Mouse (Mus musculus) right cerebral cortex, adult 18-20 months (tissue): ENCODE data around the gene Dnttip1.

Experiments used
- DNase-seq: peaks from one replicate; pipeline ENCODE4 v3.0.0; 2022; ENCODE audit warnings: mixed read lengths

Gene Dnttip1

DNA sequence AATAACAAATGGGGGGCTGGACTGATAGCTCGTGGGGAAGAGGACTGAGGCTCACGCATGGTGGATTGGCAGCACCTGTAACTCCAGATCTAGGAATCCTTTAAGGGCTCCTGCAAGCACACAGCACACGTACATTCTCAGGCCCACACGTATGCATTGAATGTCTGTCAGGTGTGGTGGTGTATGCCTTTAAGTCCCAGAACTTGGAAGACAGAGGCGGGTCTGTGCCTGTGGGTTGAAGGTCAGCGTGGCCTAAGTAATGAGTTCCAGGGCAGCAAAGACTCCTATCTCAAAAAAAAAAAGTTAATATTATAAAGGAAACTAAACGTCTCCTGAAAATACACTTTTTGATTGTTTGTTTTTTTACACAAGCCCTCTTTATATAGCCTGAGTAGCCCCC is 60.8 kb downstream of the Dnttip1 start:
- DNase-seq = no peak

GRCm38 (mm10) chr2:164813557-164813956 is 67.8 kb downstream of the Dnttip1 start:
- no peak for DNase-seq

GRCm38 (mm10) chr2:164815348-164815747 is 69.6 kb downstream of the Dnttip1 start:
- DNase-seq = no peak

GRCm38 (mm10) chr2:164815821-164816220 is 70.0 kb downstream of the Dnttip1 start:
- DNase-seq = no peak

DNA sequence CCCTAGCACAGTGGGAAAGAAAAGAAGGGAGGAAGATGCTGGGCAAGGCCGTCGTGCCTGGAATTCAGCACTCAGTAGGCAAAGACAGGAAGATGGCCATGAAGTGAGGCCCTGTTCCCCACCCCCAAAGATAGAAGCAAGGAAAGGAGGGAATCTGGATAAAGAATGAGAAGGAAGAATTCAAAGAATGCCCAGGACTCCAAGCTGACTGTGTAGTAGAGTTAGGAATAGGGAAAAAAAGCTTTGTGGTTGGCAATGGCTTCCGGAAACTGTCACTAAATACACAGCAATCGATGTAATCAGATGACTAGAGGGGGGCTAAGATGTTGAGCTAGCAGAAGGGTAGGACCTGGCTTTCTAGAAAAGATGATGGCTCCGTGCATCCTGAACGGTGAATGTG is 71.4 kb downstream of the Dnttip1 start:
- DNase-seq = no peak

GRCm38 (mm10) chr2:164817703-164818102 is 71.9 kb downstream of the Dnttip1 start:
- DNase-seq = no peak
